Mouse (Mus musculus) yolk sac, embryonic 10.5 days (tissue): ENCODE measurements around the gene Trim43a.
A peak's percentile ranks its signal among the peaks of the same experiment; 100 is the strongest.
"Not testable (repeated sequence)": the region's sequence is repeated elsewhere in the genome, so short reads cannot be mapped to it uniquely, and the experiment has no call there.

Source experiments
- DNase-seq: peaks from one replicate; pipeline ENCODE4 v3.0.0-alpha.2; 2017; ENCODE audit warnings: low spot score

Gene Trim43a

GRCm38 (mm10) chr9:88580591-88580990 is at the start of gene Trim43a:
Gene Trim43a, plus strand, starts transcription at chr9:88580891.
- DNase-seq, result not testable (repeated sequence)

DNA sequence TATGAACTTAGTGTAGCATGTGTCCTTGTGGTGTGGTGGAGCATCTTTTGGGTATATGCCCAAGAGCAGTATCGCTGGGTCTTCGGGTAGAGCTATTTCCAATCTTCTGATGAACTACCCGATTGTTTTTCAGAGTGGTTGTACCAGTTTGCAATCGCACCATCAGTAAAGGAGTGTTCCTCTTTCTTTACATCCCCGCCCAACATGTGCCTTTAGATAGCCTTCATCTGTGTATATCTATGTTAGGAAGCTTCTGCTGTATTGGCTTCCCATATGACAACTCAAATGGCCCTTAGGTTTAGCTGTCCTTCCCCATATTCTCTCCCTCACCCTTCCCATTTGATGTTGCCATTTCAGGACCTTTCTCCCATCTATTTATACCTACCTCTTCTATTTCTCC is 46.6 kb upstream of the Trim43a start:
- DNase-seq, result no peak

DNA sequence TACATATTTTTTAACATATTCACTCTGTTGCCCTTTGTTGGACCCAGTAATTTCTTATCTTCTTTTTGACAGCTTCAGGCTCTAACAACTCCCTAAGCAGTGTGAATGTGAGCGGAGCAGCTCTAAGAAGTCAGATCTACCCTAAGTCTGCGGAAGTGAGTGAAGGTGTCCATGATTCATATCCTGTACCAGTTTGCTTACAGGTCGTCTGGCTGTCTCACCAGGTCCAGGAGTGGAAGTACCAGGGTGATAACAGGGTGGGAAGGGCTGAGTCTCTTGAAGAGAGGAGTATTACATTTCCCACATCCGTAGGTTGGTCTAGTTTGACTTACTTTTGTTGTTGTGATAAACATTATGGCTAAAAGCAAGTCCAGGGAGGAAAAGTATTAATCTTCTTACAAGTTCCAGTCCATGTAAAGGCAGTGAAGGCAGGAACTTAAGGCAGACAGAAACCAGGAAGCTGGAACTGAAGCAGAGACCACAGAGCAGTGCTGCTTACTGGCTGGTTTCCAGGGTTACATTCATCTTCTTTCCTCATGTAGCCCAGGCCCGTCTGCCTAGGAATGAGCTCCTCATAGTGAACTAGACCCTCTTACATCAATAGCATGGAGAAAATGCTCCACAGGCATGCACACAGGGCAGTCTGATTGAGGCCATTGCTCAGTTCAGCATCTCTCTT is 41.0 kb upstream of the Trim43a start:
- DNase-seq, result no peak

GRCm38 (mm10) chr9:88542816-88543215 is 37.9 kb upstream of the Trim43a start:
- no peak for DNase-seq

- DNase-seq, result no peak
Observed at GRCm38 (mm10) chr9:88545534-88545933, 35.2 kb upstream of the Trim43a start.

GRCm38 (mm10) chr9:88546166-88546565 is 34.5 kb upstream of the Trim43a start:
- no peak for DNase-seq

GRCm38 (mm10) chr9:88546657-88547056 is 34.0 kb upstream of the Trim43a start:
- no peak for DNase-seq

DNA sequence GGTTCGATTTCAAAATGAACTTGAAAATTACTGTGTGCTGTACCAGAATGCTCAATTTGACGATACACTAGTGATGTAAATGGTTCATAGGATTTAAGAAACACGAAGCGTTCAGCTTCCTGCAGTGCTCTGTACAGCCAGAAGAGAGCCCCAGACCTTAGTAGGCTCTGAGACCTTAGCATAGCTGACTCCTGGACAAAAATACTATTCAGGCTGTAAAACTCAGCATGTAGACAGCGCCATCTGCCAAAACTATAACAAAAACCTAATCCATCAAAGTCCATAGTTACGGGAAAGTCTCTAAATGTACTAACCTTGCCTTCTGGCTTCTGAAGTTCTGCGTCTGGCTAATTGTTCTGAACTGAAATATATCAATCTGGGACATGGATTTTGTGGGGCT is 33.4 kb upstream of the Trim43a start:
- no peak for DNase-seq

DNA sequence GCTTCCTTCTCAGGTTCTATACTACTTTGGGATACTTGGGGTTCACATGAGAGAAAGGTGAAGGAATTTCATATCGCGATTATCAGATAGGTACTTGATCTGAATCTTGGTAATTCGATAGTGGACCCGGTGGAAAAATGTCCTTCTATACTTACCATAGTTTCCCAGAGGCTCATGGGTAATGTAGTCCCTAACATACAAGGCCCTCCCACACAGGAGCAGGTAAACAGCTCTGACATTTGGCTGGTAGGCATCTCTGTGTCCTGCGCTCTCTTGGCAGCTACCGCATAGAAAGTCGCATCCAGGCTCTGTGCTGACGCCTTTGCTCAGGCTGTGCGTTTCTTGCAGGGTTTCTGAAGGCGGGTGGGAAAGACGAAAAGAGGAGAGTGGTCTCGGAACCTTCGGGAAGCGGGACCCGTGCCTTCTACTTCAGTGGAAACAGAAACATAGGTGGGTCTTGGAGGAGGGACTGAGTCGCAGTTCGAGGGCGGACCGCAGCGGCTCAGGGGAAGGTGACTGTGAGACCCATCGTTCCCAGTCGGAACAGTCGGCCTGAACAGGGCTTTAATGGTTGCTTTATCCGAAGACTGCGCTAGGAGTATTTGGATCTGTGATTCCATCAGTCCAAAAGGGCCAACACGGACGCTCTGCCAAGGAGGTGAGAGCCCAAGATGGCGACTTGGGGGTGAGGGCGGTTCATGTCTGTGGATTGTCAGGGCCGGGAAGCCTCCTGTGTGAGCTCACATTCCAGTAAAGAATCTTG is 32.7 kb upstream of the Trim43a start, which contains the start of gene Zfp949:
Gene Zfp949 (plus strand): TSS at position 170 of the 763 bp plus-strand sequence.
- DNase-seq, result peak; percentile 84

GRCm38 (mm10) chr9:88548614-88548945 is 32.1 kb upstream of the Trim43a start:
- DNase-seq, result no peak

GRCm38 (mm10) chr9:88553071-88553470 is 27.6 kb upstream of the Trim43a start:
- no peak for DNase-seq

DNA sequence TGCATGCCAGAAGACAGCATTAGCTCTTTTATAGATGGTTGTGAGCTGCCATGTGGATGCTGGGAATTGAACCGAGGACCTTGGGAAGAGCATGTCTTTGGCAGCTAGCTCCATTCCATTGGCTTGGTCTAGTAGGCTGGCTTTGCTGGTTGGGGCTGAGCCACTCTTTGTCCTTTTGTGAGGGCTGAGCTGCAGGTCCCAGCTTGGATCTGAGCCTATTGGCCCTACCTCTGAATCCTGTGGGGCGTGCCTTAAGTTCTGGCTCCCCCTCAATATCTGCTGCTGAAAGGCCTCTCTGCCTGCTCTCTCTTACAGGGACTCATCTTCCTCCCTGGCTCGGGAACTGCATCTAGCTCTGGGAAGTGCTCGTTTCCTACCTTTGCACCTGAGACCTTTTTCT is 22.5 kb upstream of the Trim43a start:
- DNase-seq, result no peak

GRCm38 (mm10) chr9:88561476-88561875 is 19.2 kb upstream of the Trim43a start:
- not testable (repeated sequence) for DNase-seq

DNA sequence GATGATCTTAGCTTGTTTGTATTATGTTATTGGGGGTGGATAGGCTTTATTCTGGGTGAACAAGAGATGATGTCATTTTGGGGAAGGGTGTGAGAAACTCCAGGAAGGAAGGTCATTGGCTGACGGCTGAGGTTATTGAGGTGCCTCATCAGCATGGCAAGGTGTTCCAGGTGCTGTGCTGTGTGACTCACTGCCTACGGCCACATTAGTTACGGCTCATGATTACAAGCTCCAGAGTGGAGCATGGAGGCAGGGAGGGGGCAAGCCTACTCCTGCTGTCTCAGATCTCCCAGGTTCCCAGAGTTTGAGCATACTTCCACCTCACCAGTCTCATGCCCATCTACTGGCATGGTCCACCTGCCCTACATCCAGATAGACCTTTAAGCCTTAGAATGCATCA is 10.2 kb upstream of the Trim43a start:
- not testable (repeated sequence) for DNase-seq

GRCm38 (mm10) chr9:88593708-88594107 is 13.0 kb downstream of the Trim43a start:
- DNase-seq, result not testable (repeated sequence)

- peak; percentile 85 for DNase-seq
Observed at GRCm38 (mm10) chr9:88599206-88600162, 18.8 kb downstream of the Trim43a start.

DNA sequence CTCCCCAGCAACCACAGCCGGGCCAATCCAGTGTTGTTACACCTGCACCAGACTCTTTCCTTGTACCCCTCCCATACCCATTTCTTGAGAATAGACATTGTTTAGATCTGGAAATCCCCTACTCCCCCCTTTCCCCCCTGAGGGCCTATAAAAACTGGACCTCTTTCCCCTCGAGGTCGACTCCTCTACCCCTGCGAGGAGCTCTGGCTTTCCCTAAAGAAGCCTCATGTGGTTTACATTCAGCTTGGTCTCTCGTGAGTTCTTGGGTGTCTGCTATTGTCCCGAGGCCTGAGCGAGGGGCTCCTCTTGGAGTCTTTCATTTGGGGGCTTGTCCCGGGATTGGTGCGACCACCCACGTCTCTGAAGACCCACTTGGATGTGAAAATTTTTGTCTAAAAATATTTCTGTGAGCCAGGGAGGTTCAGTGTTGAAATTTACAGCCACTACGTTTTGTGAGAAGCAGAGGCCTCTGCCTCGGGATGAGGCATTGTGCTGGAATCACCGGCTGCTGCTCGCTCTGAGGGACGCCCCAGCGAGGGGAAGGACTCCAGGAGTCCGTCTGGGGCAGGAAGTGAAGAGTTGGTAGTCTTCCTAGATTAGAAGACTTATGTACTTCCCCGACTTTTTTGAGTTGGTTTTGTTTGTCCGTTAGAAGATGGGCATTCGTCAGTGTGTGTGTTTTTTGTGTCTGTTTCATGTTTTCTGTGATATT is 45.3 kb downstream of the Trim43a start:
- not testable (repeated sequence) for DNase-seq

DNA sequence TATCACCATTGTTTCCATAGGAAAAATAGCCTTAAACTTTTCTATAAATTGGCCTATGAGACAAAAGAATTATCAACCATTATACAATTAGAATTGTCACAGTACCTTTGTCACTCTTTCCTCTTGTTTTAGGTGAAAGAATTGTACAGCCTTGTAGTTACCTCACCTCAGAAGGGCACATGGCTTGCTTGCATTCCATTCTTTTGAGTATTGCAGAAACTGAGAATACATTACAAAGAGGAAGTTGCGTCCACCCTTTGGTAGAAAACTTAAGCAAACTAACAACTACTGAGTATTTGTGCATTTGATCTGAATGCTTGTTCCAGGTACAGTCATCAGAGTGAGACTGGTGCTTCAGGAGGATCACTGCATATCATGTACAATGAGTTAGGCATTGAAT is 57.4 kb downstream of the Trim43a start:
- not testable (repeated sequence) for DNase-seq
